Mouse (Mus musculus) heart, embryonic 13.5 days (tissue): ENCODE measurements at regions not wholly inside any gene's neighbourhood (a gene's known extent, or its start where the extent isn't known, plus 50 kb on each side); places are given as distances from the start of the nearest gene placed in this dataset.
"Not testable (repeated sequence)": the region's sequence is repeated elsewhere in the genome, so short reads cannot be mapped to it uniquely, and the experiment has no call there.

Source experiments
- ATAC-seq: fragments of 200-750 bp; cut with Nextera tagmentation; 2 replicates; pipeline ENCODE4 v1.8.0; 2017; ENCODE audit warnings: moderate TSS enrichment; ENCODE audit not compliant: insufficient number of reproducible peaks, low FRiP score, low TSS enrichment; ENCODE audit errors: extremely low read depth
- H3K27ac ChIP-seq: fragments of 300-500 bp; sonication (generic); replicated peaks from 2 replicates; pipeline ENCODE4 v1.5.1; 2015; ENCODE audit warnings: moderate library complexity, mild to moderate bottlenecking, inconsistent platforms
- H3K27me3 ChIP-seq: fragments of 300-500 bp; sonication (generic); replicated peaks from 2 replicates; pipeline ENCODE4 v1.6.1; 2015; ENCODE audit warnings: mild to moderate bottlenecking, inconsistent platforms
- H3K36me3 ChIP-seq: fragments of 300-500 bp; sonication (generic); 2 replicates; pipeline ENCODE4 v1.6.1; 2015; ENCODE audit warnings: mild to moderate bottlenecking, inconsistent platforms
- H3K4me1 ChIP-seq: fragments of 300-500 bp; sonication (generic); 2 replicates; pipeline ENCODE4 v1.6.1; 2015; ENCODE audit warnings: inconsistent platforms
- H3K4me2 ChIP-seq: fragments of 300-500 bp; sonication (generic); 2 replicates; pipeline ENCODE4 v1.6.1; 2015; ENCODE audit warnings: inconsistent platforms, mild to moderate bottlenecking, moderate library complexity
- H3K4me3 ChIP-seq: fragments of 300-500 bp; sonication (generic); 2 replicates; pipeline ENCODE4 v1.5.1; 2015; ENCODE audit warnings: moderate library complexity, mild to moderate bottlenecking, inconsistent platforms
- H3K9ac ChIP-seq: fragments of 300-500 bp; sonication (generic); 2 replicates; pipeline ENCODE4 v1.6.1; 2015; ENCODE audit warnings: inconsistent platforms, mild to moderate bottlenecking, moderate library complexity
- H3K9me3 ChIP-seq: fragments of 300-500 bp; sonication (generic); 2 replicates; pipeline ENCODE4 v1.6.1; 2016; ENCODE audit warnings: inconsistent platforms
- whole genome bisulfite sequencing: fragments of 180-500 bp; shearing (Covaris S2); methylation state at CpG from one replicate; pipeline ENCODE4 v1.1.7; 2015; ENCODE audit warnings: mixed read lengths; 5-methylcytosine and 5-hydroxymethylcytosine counted together

DNA sequence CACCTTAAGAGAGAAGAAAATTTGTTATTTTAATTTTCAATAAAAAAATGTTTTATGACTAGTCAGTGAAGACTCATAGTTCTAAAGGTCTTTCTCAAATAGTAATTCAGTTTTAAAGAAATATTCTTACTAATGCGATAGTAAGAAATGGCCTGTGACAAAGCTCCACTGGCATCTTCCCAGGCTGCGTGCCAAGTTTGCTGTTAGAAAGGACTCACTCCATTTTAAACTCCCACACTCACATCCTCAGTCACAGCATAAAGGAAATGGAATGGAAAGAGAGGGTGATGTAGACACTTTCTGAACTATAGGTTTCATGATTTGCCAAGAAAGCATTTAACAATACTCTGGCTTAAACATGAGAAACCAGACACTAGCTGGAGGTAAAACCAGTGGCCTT is 436.6 kb downstream of the Mei4 start:
- no peaks in the 10 kb centered on the region for H3K4me1 ChIP-seq
- H3K27ac ChIP-seq, result no peak overlapping the region
- no peak overlapping the region for H3K9ac ChIP-seq
- ATAC-seq, result no peak
- 75% methylated on average over 2 of the region's 2 CpGs for WGBS
- H3K36me3 ChIP-seq, result no peaks in the 10 kb centered on the region
- no peak overlapping the region for H3K4me3 ChIP-seq
- H3K4me2 ChIP-seq, result no peak overlapping the region
- no peaks in the 10 kb centered on the region for H3K27me3 ChIP-seq
- H3K9me3 ChIP-seq, result no peaks in the 10 kb centered on the region

DNA sequence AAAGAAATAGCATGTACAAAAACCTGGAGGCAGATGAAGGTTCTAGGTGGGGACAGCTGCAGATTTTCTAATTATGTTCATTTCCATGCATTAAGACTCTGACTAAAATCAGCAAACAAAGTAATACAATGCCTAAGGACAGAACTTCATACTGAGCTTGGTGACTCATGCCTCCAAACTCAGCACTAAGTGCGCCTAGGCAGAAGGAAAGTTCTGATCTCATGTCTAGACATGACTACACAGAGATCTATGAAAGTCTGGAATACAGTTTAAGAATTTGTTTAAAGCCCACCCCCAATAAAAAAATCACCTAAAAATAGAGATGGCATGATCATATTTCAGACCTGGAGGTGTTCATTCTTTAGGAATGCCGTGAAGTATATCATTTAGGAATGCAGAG is 442.8 kb downstream of the Mei4 start:
- no peak overlapping the region for H3K4me3 ChIP-seq

DNA sequence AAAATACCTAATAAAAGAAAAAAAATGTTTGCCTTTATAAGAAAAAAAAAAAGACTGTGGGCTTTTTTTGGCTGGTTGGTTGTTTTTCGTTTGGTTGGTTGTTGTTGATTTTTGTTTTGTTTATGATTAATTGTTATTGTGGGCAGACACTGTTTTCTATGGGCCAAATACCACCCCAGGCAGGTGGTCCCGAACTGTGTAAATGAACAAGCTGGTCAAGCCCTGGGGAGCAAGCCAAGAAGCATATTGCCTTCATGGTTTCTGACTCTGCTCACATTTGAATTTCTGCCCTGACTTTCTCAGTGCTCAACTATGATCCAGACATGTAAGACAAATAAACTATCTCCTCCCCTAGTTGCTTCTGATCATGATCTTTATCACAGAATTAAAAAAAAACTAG is 449.0 kb downstream of the Mei4 start:
- no peak overlapping the region for H3K9ac ChIP-seq
- no peak overlapping the region for H3K4me2 ChIP-seq
- H3K4me3 ChIP-seq, result no peak overlapping the region
- no peaks in the 10 kb centered on the region for H3K36me3 ChIP-seq
- H3K27ac ChIP-seq, result no peak overlapping the region
- H3K27me3 ChIP-seq, result no peaks in the 10 kb centered on the region
- ATAC-seq, result no peak
- no peaks in the 10 kb centered on the region for H3K4me1 ChIP-seq
- H3K9me3 ChIP-seq, result no peaks in the 10 kb centered on the region
- 59% methylated on average over 2 of the region's 2 CpGs for WGBS

More for the DNA sequence above, 442.8 kb downstream of the Mei4 start:
- no peak for ATAC-seq
- H3K4me1 ChIP-seq, result no peaks in the 10 kb centered on the region
- no peak overlapping the region for H3K4me2 ChIP-seq
- no peaks in the 10 kb centered on the region for H3K9me3 ChIP-seq
- 67% methylated on average over 2 of the region's 2 CpGs for WGBS
- no peak overlapping the region for H3K9ac ChIP-seq
- no peaks in the 10 kb centered on the region for H3K27me3 ChIP-seq
- H3K27ac ChIP-seq, result no peak overlapping the region
- no peaks in the 10 kb centered on the region for H3K36me3 ChIP-seq

DNA sequence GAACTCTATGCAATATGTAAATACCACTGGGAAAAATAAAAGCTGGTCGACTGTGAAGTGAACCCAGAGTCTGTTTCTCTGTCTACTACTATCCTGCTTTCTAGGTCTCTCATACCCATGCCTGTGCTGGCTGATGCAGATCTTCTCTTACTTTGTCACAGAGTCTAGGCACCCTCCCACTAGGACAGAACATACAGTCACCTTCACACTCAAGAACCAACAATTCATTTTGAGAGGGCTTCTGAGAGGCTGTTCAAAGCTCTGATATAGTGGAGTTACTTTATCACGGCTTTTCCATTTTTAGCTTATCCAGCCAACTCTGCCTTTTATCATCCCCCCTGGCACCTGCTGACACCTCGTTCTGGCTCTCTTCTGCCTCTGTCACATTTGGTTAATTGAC is 477.0 kb downstream of the Mei4 start:
- 31% methylated on average over 3 of the region's 3 CpGs for WGBS
- Histone ChIP-seq H3K36me3 (no peaks in the 10 kb centered on the region), H3K4me3 (no peak overlapping the region), H3K9me3 (no peaks in the 10 kb centered on the region), H3K4me2 (no peak overlapping the region), H3K27ac (no peak overlapping the region), H3K4me1 (peaks cover 12% of the 10 kb centered on the region; the same call in 1 of the 2 replicates), H3K27me3 (no peaks in the 10 kb centered on the region), H3K9ac (no peak overlapping the region)
- ATAC-seq, result no peak

DNA sequence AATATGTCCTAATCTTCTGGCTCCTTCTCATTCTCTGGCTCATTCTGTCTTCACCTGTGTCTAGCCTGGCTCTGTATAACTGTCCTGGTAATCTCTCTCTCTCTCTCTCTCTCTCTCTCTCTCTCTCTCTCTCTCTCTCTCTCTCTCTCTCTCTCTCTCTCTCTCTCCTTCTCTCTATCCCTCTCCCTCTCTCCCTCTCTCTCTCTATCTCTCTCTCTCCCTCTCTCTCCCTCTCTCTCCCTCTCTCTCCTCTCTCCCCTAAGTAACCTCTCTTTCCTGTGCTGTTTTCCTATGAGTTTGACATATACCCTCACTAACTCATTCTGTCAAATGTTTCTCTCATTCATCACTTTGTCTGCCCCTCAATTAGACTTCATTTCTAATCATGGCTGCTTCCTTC is 478.6 kb upstream of the Irak1bp1 start:
- not testable (repeated sequence) for H3K36me3 ChIP-seq, H3K4me3 ChIP-seq, H3K4me2 ChIP-seq, ATAC-seq, H3K27ac ChIP-seq, H3K9ac ChIP-seq, H3K9me3 ChIP-seq, H3K4me1 ChIP-seq, H3K27me3 ChIP-seq

DNA sequence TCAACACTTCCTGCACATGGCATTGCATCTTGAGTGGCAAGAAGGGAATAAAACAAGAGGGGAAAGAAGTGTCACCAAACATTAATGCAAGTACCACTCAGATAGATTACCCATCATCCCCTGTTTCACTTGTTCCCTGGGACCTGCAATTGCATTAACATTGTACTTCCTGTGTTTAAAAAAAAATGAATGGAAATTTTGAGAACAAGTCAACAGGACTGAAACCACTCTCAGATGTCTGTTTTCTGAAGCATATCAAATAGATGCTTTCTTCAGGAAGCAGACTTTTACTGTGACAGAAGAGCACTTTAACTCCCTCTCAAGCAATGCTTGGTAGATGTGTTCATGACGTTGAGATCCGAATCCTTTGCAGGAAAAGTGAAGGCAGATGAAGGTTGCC is 469.8 kb upstream of the Irak1bp1 start:
- Histone ChIP-seq H3K4me1 (no peaks in the 10 kb centered on the region), H3K27ac (no peak overlapping the region), H3K9ac (no peak overlapping the region), H3K9me3 (no peaks in the 10 kb centered on the region), H3K36me3 (no peaks in the 10 kb centered on the region), H3K4me3 (no peak overlapping the region), H3K27me3 (no peaks in the 10 kb centered on the region), H3K4me2 (no peak overlapping the region)
- 74% methylated on average over 2 of the region's 2 CpGs for WGBS
- ATAC-seq, result no peak

DNA sequence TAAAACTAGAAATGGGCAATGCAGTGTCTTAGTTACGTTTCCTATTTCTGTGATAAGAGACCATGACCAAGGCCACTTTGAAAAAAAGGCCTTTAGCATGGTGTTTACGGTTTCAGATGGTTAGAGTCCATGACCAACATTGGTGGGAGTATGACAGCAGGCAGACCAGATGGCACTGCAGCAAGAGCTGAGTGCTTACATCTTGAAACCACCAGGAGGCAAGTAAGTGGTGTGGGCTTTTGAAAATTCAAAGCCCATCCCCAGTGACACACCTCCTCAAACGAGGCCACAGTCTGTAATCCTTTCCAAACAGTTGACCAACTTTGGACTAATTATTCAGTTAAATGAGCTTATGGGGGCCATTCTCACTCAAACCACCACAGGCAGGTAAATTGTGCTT is 427.0 kb upstream of the Irak1bp1 start:
- no peaks in the 10 kb centered on the region for H3K9me3 ChIP-seq
- no peaks in the 10 kb centered on the region for H3K27me3 ChIP-seq
- H3K9ac ChIP-seq, result no peak overlapping the region
- H3K36me3 ChIP-seq, result no peaks in the 10 kb centered on the region
- ATAC-seq, result no peak
- H3K4me3 ChIP-seq, result no peak overlapping the region
- no peaks in the 10 kb centered on the region for H3K4me1 ChIP-seq
- no peak overlapping the region for H3K4me2 ChIP-seq
- H3K27ac ChIP-seq, result no peak overlapping the region
- 58% methylated on average over 3 of the region's 3 CpGs for WGBS

DNA sequence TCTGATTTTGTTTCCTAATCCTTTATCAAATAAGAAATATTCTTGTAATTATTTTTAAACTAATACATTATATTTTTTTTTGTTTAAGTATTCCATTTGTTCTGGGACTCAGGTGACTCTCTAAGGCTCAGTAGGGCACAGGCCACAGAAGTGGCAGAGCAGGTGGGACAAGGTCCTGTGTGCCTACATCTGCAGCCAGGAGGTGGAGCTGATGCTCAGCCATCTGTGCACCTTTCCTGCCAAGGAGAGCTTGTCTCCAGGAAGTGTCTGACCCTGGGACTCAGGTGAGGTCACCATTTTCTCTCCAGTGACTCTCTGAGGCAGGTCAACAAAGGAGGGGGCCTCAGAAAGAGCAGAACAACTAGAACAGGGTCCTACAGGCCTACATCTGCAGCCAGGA is 425.3 kb upstream of the Irak1bp1 start:
- Histone ChIP-seq H3K36me3 (no peaks in the 10 kb centered on the region), H3K4me2 (no peak overlapping the region), H3K27me3 (no peaks in the 10 kb centered on the region), H3K9me3 (no peaks in the 10 kb centered on the region), H3K27ac (no peak overlapping the region), H3K4me3 (no peak overlapping the region), H3K9ac (no peak overlapping the region), H3K4me1 (no peaks in the 10 kb centered on the region)
- ATAC-seq, result no peak

DNA sequence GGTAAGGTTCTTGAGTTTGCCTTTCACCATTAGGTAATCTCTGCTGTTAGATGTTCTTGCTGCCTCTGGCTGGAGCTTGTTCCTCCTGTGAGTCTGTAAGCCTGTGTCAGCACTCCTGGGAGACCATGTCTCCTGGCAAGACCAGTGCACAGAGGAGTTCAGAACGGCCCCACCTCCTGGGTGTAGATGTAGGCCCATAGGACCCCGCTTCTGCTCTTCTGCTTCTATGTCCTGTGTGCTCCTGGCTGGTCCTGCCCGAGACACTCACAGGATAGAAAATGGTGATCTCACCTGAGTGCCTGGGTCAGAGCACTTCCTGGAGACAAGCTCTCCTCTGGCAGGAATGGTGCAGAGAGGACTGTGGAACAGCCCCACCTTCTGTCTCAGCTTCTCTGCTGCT is 422.2 kb upstream of the Irak1bp1 start:
- ATAC-seq, result 0 out of 2 replicates have a peak, but pooled peaks have one; percentile 51
- no peaks in the 10 kb centered on the region for H3K27me3 ChIP-seq
- no peaks in the 10 kb centered on the region for H3K4me1 ChIP-seq
- no peak overlapping the region for H3K4me3 ChIP-seq
- H3K4me2 ChIP-seq, result no peak overlapping the region
- no peak overlapping the region for H3K9ac ChIP-seq
- WGBS, result 56% methylated on average over 3 of the region's 3 CpGs
- no peaks in the 10 kb centered on the region for H3K9me3 ChIP-seq
- H3K36me3 ChIP-seq, result no peaks in the 10 kb centered on the region
- H3K27ac ChIP-seq, result no peak overlapping the region

DNA sequence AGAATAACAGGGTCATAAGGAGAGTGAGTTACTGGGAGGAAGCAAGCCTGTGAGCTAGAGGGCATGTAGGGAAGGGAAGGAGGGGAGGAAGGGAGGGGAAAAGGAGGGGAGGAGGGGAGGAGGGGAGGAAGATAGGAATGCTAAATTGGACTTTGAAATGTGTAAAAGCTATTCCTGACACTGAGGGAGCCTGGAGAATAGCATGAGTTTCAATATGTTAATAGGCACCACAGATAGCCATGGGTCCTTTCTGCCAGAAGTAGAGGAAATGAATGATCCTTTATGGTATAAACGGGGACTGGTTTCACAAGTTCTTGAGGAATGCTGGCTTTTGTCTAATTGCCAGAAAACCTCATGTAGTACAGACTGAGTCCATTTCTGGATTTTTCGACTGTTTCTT is 420.4 kb upstream of the Irak1bp1 start:
- Histone ChIP-seq H3K9ac (no peak overlapping the region), H3K4me1 (no peaks in the 10 kb centered on the region), H3K4me2 (no peak overlapping the region), H3K9me3 (no peaks in the 10 kb centered on the region), H3K36me3 (no peaks in the 10 kb centered on the region), H3K27me3 (no peaks in the 10 kb centered on the region), H3K27ac (no peak overlapping the region), H3K4me3 (no peak overlapping the region)
- WGBS, result 51% methylated on average over 2 of the region's 2 CpGs
- no peak for ATAC-seq
